Mouse (Mus musculus): ENCODE data around the gene Olfr906. TPM values are rescaled to one million over a fixed set of nuclear protein-coding genes. Genes with fewer than 3 reads are reported as not detected.

Olfr906 gene
- not detected in 2 replicates for polyA plus RNA-seq (2014; fragmentation: Nextera tagmentation; extraction: Ambion mirVana)

DNA sequence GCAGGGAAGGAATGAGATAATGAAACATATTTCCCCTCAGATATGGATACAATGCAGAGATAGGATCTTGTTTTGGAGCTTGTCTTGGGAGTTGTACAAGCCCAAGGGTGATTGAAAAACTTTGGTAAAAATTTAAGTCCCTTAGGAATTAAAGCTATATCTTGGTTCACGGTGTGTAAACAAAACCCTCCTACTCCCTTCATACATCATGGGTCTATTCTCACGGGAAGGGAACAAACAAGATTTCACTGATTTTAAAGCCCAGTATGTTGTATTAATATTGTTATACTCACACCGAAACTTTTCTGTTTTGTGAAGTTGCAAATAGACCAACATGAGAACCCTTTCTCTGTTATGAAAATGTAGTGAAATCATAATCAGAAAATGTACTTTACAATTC, at the start of gene Olfr906:
Gene Olfr906 (plus strand): TSS at position 301 of the 400 bp plus-strand sequence.
- H3K4me1 ChIP-seq (ENCODE audit: control insufficient read depth, insufficient read depth, low read length) = no peaks in the 10 kb centered on the region
- no peaks in the 10 kb centered on the region for H3K36me3 ChIP-seq (ENCODE audit: control insufficient read depth, insufficient read depth, low read length)
- no peak for ATAC-seq (ENCODE audit: insufficient number of reproducible peaks, insufficient read depth, low FRiP score, low read depth)
- no peak within 1 kb of the TSS for H3K9ac ChIP-seq (replicated peaks; ENCODE audit: low read depth, low read length)
- no peaks in the 10 kb centered on the region for H3K27me3 ChIP-seq (ENCODE audit: control insufficient read depth, insufficient read depth, low read length)
- no peak within 1 kb of the TSS for H3K4me2 ChIP-seq (replicated peaks; ENCODE audit: low read depth, low read length)
- no peaks in the 10 kb centered on the region for H3K9me3 ChIP-seq (ENCODE audit: control insufficient read depth, low read depth, low read length)
- no peak within 1 kb of the TSS for H3K4me3 ChIP-seq (ENCODE audit: low read depth, low read length)
- 77% methylated on average over 3 of the region's 3 CpGs for WGBS
- H3K27ac ChIP-seq (ENCODE audit: low read length) = no peak within 1 kb of the TSS

DNA sequence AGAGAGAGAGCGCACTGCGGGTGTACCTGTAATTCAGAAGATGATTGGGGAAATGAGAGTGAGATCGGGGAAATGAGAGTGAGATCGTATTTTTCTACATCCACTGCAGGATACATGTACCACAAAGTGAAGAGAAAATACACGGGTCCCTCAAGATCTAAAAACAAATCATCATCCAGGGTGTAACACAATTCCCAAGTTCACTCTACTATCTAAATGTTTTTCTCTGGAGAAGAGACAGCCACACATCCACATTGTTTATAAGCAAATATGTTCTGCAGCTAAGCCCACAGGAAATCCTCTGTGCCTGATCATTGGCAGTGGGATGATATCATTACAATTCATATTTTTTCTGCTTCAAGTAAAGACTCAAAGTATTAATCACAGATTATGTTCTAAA, 39.5 kb upstream of the Olfr906 start, which contains the start of gene Olfr902:
Gene Olfr902 (plus strand): TSS at position 301 of the 400 bp plus-strand sequence.
- no peak within 1 kb of the TSS for H3K4me2 ChIP-seq (replicated peaks; ENCODE audit: low read depth, low read length)
- no peak within 1 kb of the TSS for H3K4me3 ChIP-seq (ENCODE audit: low read depth, low read length)
- 87% methylated on average over 5 of the region's 5 CpGs for WGBS
- ATAC-seq (ENCODE audit: insufficient number of reproducible peaks, insufficient read depth, low FRiP score, low read depth) = no peak
- no peaks in the 10 kb centered on the region for H3K4me1 ChIP-seq (ENCODE audit: control insufficient read depth, insufficient read depth, low read length)
- no peak within 1 kb of the TSS for H3K9ac ChIP-seq (replicated peaks; ENCODE audit: low read depth, low read length)
- no peaks in the 10 kb centered on the region for H3K27me3 ChIP-seq (ENCODE audit: control insufficient read depth, insufficient read depth, low read length)
- no peaks in the 10 kb centered on the region for H3K36me3 ChIP-seq (ENCODE audit: control insufficient read depth, insufficient read depth, low read length)
- no peaks in the 10 kb centered on the region for H3K9me3 ChIP-seq (ENCODE audit: control insufficient read depth, low read depth, low read length)
- H3K27ac ChIP-seq (ENCODE audit: low read length) = no peak within 1 kb of the TSS

DNA sequence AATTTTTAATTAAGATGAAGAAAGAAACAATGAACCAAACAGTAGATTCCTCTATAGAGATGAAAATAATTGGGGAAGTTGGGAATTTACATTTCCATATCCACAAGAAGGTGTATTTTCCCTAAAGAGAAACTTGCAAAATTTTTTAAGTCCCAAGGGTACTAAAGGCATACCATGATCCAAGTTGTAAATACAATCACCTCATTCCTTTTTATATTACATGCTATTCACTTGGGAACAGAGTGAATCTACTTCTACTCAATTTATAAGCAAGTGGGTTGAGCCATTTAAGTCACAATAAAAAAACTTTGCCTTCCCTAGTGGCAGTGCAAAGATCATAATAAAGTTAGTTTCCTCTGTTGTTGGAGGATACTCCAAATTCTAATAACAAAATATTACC, 24.0 kb upstream of the Olfr906 start, which contains the start of gene Olfr904:
Gene Olfr904 (plus strand): TSS at position 301 of the 400 bp plus-strand sequence.
- no peak within 1 kb of the TSS for H3K4me3 ChIP-seq (ENCODE audit: low read depth, low read length)
- no peaks in the 10 kb centered on the region for H3K27me3 ChIP-seq (ENCODE audit: control insufficient read depth, insufficient read depth, low read length)
- H3K9me3 ChIP-seq (ENCODE audit: control insufficient read depth, low read depth, low read length) = no peaks in the 10 kb centered on the region
- H3K4me1 ChIP-seq (ENCODE audit: control insufficient read depth, insufficient read depth, low read length) = no peaks in the 10 kb centered on the region
- H3K4me2 ChIP-seq (replicated peaks; ENCODE audit: low read depth, low read length) = no peak within 1 kb of the TSS
- H3K36me3 ChIP-seq (ENCODE audit: control insufficient read depth, insufficient read depth, low read length) = no peaks in the 10 kb centered on the region
- no peak for ATAC-seq (ENCODE audit: insufficient number of reproducible peaks, insufficient read depth, low FRiP score, low read depth)
- H3K27ac ChIP-seq (ENCODE audit: low read length) = no peak within 1 kb of the TSS
- H3K9ac ChIP-seq (replicated peaks; ENCODE audit: low read depth, low read length) = no peak within 1 kb of the TSS

DNA sequence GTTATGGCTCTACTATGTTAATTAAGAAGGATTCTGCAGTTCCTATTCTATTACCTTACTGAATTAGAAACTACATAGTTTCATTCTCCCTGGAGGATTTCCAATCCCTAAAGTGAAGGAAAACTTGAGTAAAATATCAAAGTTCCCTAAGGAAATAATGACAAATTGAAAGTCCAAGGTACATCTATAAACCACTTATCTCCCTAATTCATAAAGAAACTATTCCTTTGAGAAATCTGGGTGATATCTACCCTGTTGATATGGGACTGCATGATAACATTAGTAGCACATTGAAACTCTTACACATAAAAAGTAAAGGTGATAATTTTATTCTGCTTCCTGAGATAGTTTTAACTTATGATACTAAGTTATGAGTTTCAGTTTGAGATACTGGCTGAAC, 16.1 kb upstream of the Olfr906 start, which contains the start of gene Olfr905:
Gene Olfr905 (plus strand): TSS at position 301 of the 400 bp plus-strand sequence.
- no peak within 1 kb of the TSS for H3K4me2 ChIP-seq (replicated peaks; ENCODE audit: low read depth, low read length)
- H3K4me1 ChIP-seq (ENCODE audit: control insufficient read depth, insufficient read depth, low read length) = no peaks in the 10 kb centered on the region
- H3K27me3 ChIP-seq (ENCODE audit: control insufficient read depth, insufficient read depth, low read length) = no peaks in the 10 kb centered on the region
- ATAC-seq (ENCODE audit: insufficient number of reproducible peaks, insufficient read depth, low FRiP score, low read depth) = no peak
- H3K4me3 ChIP-seq (ENCODE audit: low read depth, low read length) = no peak within 1 kb of the TSS
- no peaks in the 10 kb centered on the region for H3K36me3 ChIP-seq (ENCODE audit: control insufficient read depth, insufficient read depth, low read length)
- no peak within 1 kb of the TSS for H3K9ac ChIP-seq (replicated peaks; ENCODE audit: low read depth, low read length)
- H3K9me3 ChIP-seq (ENCODE audit: control insufficient read depth, low read depth, low read length) = no peaks in the 10 kb centered on the region
- no peak within 1 kb of the TSS for H3K27ac ChIP-seq (ENCODE audit: low read length)

DNA sequence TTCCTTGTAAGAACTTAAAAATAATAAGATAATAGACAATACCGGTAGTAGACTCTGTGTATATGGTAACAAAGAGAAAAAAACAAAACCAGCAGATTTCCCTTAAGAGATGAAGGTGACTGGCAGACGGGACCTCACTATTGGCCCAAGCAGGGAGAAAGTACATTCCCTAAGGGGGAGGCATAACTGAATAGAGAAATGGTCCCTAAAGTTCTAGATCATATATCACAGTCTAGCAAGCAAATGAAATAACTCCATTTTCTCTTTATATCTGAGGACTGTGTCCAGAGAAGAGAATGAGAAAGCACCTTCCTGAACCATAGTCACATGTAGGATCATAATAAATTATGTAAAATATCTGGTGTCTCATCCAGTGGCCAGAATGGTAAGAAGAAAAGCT, 8.6 kb downstream of the Olfr906 start, which contains the start of gene Olfr907:
Gene Olfr907 (plus strand): TSS at position 301 of the 400 bp plus-strand sequence.
- no peak within 1 kb of the TSS for H3K27ac ChIP-seq (ENCODE audit: low read length)
- no peaks in the 10 kb centered on the region for H3K4me1 ChIP-seq (ENCODE audit: control insufficient read depth, insufficient read depth, low read length)
- H3K36me3 ChIP-seq (ENCODE audit: control insufficient read depth, insufficient read depth, low read length) = no peaks in the 10 kb centered on the region
- H3K9ac ChIP-seq (replicated peaks; ENCODE audit: low read depth, low read length) = no peak within 1 kb of the TSS
- no peaks in the 10 kb centered on the region for H3K9me3 ChIP-seq (ENCODE audit: control insufficient read depth, low read depth, low read length)
- no peak for ATAC-seq (ENCODE audit: insufficient number of reproducible peaks, insufficient read depth, low FRiP score, low read depth)
- H3K27me3 ChIP-seq (ENCODE audit: control insufficient read depth, insufficient read depth, low read length) = no peaks in the 10 kb centered on the region
- H3K4me3 ChIP-seq (ENCODE audit: low read depth, low read length) = no peak within 1 kb of the TSS
- H3K4me2 ChIP-seq (replicated peaks; ENCODE audit: low read depth, low read length) = no peak within 1 kb of the TSS
- WGBS = 81% methylated on average over 2 of the region's 2 CpGs

DNA sequence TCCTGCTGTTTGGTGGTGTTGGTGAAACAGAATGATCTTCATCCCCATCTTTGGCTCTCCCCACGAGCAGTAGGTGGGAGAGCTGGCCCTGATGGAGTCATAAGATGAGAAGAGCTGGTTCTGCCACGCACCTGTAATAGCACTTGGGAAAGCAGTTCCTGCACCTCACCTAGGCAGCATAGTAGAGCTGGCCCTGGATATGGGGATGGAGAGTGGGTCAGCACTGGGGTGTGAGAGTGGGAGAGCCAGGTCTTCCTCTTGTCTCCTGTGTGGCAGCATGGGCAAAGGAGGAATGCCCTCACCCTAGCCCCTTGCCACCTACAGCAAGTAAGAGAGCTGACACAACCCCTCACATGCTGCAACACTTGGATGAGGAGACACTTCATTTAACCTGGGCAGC, 25.5 kb downstream of the Olfr906 start:
- 70% methylated on average over 2 of the region's 2 CpGs for WGBS
- Histone ChIP-seq H3K4me2 (replicated peaks; ENCODE audit: low read depth, low read length) (no peak overlapping the region), H3K4me1 (ENCODE audit: control insufficient read depth, insufficient read depth, low read length) (no peaks in the 10 kb centered on the region)

DNA sequence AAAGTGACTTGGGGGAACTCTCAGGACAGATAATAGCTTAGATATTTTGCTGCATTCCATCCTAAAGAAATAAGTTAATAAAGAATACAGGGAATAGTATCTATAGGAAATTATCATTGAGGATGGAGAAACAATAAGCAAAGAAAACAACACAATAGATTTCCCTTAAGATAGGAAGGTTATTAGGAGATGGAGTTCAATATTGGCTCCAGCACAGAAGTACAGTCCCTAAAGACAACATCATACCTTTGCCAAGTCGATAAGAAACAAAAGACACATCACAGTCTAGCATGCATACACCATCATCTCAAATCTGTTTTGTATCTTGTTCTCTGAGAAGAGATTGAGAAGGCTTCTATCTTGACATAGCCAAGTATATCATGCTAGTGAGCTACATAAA, 34.4 kb downstream of the Olfr906 start, which contains the start of gene Olfr911-ps1:
Gene Olfr911-ps1 (plus strand): TSS at position 301 of the 400 bp plus-strand sequence.
- H3K9me3 ChIP-seq (ENCODE audit: control insufficient read depth, low read depth, low read length) = no peaks in the 10 kb centered on the region
- no peak within 1 kb of the TSS for H3K9ac ChIP-seq (replicated peaks; ENCODE audit: low read depth, low read length)
- H3K4me2 ChIP-seq (replicated peaks; ENCODE audit: low read depth, low read length) = no peak within 1 kb of the TSS
- H3K36me3 ChIP-seq (ENCODE audit: control insufficient read depth, insufficient read depth, low read length) = no peaks in the 10 kb centered on the region
- no peaks in the 10 kb centered on the region for H3K4me1 ChIP-seq (ENCODE audit: control insufficient read depth, insufficient read depth, low read length)
- no peak within 1 kb of the TSS for H3K27ac ChIP-seq (ENCODE audit: low read length)
- ATAC-seq (ENCODE audit: insufficient number of reproducible peaks, insufficient read depth, low FRiP score, low read depth) = no peak
- WGBS = 61% methylated on average over 1 of the region's 1 CpGs
- H3K27me3 ChIP-seq (ENCODE audit: control insufficient read depth, insufficient read depth, low read length) = no peaks in the 10 kb centered on the region
- H3K4me3 ChIP-seq (ENCODE audit: low read depth, low read length) = no peak within 1 kb of the TSS

More for the DNA sequence above, 25.5 kb downstream of the Olfr906 start:
- Histone ChIP-seq H3K27ac (ENCODE audit: low read length) (no peak overlapping the region), H3K36me3 (ENCODE audit: control insufficient read depth, insufficient read depth, low read length) (no peaks in the 10 kb centered on the region), H3K4me3 (ENCODE audit: low read depth, low read length) (no peak overlapping the region), H3K9ac (replicated peaks; ENCODE audit: low read depth, low read length) (no peak overlapping the region), H3K27me3 (ENCODE audit: control insufficient read depth, insufficient read depth, low read length) (no peaks in the 10 kb centered on the region), H3K9me3 (ENCODE audit: control insufficient read depth, low read depth, low read length) (no peaks in the 10 kb centered on the region)
- ATAC-seq (ENCODE audit: insufficient number of reproducible peaks, insufficient read depth, low FRiP score, low read depth) = no peak

DNA sequence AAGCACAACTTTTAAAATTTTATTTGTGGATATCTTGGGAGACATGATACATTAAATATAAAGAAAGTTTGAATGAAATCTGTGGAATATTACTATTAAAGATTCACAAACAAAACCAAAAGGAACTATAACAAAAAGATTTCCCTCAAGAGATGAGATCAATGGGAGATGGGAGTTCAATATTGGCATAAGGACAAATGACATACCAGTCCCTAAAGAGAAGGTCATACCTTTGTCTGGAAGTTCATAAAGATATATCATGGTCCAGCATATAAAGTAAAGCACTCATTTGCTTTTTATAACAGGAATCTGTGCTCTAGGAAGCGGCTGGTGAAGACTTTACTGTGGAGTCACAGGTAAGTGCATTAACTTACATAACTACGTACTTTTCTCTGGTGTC, 50.7 kb downstream of the Olfr906 start, which contains the start of gene Olfr910:
Gene Olfr910 (plus strand): TSS at position 301 of the 400 bp plus-strand sequence.
- Histone ChIP-seq H3K4me2 (replicated peaks; ENCODE audit: low read depth, low read length) (no peak within 1 kb of the TSS), H3K27ac (ENCODE audit: low read length) (no peak within 1 kb of the TSS), H3K36me3 (ENCODE audit: control insufficient read depth, insufficient read depth, low read length) (no peaks in the 10 kb centered on the region), H3K27me3 (ENCODE audit: control insufficient read depth, insufficient read depth, low read length) (no peaks in the 10 kb centered on the region), H3K4me3 (ENCODE audit: low read depth, low read length) (no peak within 1 kb of the TSS), H3K4me1 (ENCODE audit: control insufficient read depth, insufficient read depth, low read length) (no peaks in the 10 kb centered on the region), H3K9ac (replicated peaks; ENCODE audit: low read depth, low read length) (no peak within 1 kb of the TSS), H3K9me3 (ENCODE audit: control insufficient read depth, low read depth, low read length) (no peaks in the 10 kb centered on the region)
- WGBS = 93% methylated on average over 2 of the region's 2 CpGs
- no peak for ATAC-seq (ENCODE audit: insufficient number of reproducible peaks, insufficient read depth, low FRiP score, low read depth)

All from stomach, embryonic 14.5 days (tissue).